Mouse (Mus musculus): Measurements from ENCODE around the gene Adh7.

Gene Adh7

GRCm38 (mm10) chr3:138224363-138224954 is 6.9 kb downstream of the Adh7 start:
- DNase-seq: no peak

- DNase-seq: no peak
These were observed 7.8 kb downstream of the Adh7 start for GRCm38 (mm10) chr3:138225331-138225730.

GRCm38 (mm10) chr3:138225853-138226252 is 8.3 kb downstream of the Adh7 start:
- peak in 1 of 2 experiments; percentile 45 for DNase-seq

- no peak for DNase-seq
These were observed 8.9 kb downstream of the Adh7 start for GRCm38 (mm10) chr3:138226476-138226875.

GRCm38 (mm10) chr3:138227082-138227481 is 9.5 kb downstream of the Adh7 start:
- DNase-seq: no peak

- DNase-seq: no peak
These were observed 10.2 kb downstream of the Adh7 start for GRCm38 (mm10) chr3:138227782-138228181.

DNA sequence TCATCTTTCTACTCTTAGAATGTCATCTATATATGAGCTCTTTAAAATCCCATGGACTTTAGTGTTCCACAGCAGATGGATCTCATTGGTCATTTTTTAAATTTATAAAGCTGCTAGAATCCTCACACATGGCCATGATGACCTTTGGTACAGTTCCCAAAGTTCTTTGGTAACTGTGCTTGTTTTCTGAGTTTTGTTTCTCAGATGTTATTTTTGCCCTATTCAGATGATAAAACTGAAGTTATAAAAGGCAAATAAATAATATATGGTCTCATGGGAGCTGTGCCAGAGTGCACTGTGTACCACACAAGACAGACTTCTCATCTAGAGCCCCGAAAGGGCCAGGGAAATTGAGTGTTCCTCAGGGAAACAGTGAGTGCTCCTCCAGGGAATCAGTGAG is 11.9 kb downstream of the Adh7 start:
- no peak for DNase-seq

DNA sequence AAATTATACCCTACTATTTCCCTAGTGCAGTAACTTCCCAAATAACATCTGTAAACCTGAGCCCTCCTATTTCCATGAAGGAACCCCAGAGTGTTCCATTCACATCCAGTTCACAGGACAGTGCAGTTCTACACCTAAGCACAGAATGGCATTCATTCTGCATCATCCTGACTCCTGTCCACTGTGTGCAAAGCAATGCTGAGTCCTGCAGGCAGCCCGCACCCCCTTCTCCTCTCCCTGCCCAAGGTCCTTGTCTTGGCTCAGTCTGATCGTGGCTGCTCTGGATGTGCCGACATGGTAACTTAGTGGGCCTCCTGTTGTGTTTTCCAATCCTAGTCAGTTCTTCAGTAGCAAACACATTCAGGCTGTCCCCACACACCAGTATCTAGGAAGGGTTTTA is 12.7 kb downstream of the Adh7 start:
- no peak for DNase-seq

DNA sequence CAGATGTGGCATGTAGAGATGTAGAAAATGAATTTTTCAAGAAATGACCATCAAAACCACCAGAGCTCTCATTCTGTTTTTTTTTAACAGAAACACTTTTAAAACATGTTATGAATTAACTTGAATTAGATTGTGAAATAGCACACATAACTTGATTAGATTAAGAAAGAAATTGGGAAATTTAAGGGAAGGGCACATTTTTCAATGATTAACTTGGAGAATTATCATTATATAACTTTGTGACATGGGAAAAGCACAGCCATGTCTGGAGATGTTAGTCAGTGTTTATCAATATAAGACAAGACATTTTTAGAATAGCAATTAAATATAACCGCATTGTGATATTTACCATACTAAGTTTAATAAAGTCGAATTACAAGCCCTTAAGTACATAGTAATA is 14.0 kb downstream of the Adh7 start:
- no peak for DNase-seq

- no peak for DNase-seq
These were observed 19.1 kb downstream of the Adh7 start for GRCm38 (mm10) chr3:138236546-138237163.

DNA sequence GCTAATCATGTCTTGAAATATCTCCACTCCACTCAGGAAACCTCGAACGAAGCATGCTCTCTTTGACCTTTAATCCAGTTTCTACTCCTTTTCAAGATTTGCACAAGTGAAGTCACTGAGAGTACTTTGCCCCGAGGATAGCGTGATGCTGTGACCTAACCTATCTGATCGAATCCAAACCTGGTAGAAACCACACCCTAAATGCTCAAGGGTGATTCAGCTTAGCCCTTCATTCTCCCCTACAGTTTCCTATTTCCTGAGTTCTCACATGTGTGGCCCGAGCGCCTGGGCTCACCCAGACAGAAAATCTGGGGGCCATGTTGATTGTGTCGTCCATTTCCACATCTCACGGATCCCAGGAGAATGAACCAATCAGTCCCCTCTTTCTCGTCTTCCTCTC is 20.5 kb downstream of the Adh7 start:
- DNase-seq: no peak

DNA sequence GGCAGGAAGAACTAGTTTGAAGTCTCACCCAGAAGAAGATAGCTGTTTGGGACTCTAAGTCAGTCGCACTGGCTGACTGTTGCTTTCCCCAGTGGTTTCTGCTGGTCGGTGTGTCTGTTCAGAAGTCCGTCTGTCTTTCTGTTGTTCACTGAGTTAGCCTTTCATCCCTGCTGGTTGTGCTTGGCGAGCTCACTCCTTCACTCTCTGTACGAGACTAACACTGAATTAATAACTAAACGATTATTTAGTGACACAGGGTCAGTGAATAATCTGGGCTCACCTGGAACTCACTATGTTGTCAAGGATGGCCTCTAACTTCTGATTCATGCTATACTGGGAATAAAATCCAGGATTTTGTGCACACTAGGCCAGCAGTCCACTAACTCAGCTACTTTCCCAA is 21.9 kb downstream of the Adh7 start:
- no peak for DNase-seq

DNA sequence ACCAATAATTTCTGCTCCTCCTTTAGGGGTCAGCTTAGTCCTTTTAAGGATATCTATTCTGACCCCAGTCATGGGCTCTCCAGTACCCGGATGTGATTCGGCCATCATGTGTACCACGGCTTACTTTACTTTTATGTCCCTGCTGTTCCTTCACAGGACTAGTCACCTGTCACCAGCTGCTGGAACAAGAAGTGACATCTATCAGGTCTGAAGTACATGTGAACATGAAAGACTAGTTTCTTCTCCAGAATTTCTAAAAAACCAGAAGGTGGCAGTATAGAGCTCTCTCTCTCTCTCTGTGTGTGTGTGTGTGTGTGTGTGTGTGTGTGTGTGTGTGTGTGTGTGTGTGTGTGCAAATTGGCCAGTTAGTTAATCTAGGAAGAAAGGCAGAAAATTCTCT is 22.9 kb downstream of the Adh7 start:
- no peak for DNase-seq

DNA sequence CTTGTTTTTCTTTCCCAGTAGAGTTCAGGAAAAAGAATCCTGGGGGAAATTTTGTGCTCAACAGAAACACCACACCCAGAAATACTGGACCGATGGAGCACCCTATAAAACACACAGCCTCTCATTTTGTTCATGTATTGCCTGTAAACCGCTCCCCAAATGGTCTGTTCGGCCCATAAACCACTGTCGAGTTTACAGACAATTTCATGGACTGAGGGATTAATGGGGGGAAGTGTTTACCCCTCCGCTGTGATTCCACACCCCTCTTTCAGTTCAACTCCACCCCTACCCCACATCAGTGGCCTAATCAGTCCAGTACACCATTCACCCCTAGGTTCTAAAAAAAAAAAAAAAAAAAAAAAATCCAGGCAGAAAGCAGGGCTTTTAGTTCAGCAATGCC is 23.4 kb downstream of the Adh7 start:
- no peak for DNase-seq

DNA sequence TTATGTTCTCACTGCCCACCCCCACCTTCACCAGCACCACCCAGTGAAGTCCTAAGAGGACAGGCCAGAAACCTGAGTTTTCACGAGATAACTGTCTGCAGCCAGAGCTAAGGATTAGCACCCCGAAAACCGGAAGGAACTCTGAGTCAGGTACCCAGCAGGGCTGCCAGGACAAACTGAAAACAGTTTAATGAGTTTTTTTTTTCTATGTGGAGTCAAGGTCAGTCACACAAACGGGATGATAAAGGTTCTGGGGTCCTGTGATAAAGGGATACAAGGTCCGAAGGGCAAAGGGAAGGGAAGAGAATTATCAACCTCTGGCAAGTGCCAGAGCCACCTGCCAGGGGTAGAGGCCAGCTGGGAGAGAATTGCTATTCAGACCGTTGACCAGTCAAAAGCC is 23.8 kb downstream of the Adh7 start:
- DNase-seq: no peak

DNA sequence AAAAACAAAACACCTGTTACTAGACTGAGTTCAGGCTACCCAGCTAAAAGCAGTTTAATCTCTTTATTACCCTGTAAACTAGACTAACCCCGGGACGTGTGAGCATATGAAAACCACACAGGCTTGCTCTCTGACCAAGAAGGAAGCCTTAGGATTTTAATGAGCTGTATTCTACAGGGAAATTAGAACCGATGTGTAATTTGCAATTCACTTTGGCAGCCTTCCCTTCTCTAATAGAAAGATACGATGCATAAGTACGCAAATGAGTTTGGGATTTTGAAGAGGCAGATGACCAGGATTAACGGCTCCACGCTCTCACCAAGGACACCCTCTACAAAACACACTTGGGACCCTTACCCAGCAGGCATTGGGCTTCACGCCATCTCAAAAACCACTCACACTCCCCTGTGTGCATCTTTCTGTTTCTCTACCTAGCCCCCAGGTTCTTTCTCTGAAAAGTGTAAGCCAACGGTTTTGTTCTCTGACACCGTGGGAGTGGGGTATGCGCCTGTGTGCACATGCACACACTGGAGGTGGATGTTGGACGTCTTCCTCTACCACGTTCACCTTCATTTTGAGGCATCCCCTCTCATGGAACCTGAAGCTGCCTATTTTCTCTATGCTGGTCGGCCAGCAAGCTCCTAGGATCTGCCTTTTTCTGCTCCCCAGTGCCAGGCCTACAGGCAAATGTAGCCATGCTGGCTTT is 24.6 kb downstream of the Adh7 start:
- DNase-seq: no peak

DNA sequence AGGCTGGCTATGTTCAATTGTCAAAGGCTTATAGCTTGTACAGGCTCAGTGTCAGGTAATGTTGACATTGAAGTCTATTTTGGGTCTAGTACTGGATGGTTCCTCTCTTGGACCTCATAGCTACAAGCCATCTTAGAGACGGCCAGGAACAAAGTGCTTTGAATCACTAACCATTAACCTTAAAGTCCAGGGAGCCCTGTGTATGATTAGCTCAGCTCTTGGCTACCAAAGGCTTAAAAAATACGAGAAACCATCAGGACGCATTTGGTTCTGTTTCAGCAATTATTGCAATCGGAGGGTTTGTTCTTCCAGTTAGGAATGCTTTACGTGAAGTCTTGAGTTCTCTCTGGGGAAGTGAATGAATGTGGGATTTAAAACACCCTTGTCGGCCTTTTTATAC is 25.4 kb downstream of the Adh7 start:
- no peak for DNase-seq

DNA sequence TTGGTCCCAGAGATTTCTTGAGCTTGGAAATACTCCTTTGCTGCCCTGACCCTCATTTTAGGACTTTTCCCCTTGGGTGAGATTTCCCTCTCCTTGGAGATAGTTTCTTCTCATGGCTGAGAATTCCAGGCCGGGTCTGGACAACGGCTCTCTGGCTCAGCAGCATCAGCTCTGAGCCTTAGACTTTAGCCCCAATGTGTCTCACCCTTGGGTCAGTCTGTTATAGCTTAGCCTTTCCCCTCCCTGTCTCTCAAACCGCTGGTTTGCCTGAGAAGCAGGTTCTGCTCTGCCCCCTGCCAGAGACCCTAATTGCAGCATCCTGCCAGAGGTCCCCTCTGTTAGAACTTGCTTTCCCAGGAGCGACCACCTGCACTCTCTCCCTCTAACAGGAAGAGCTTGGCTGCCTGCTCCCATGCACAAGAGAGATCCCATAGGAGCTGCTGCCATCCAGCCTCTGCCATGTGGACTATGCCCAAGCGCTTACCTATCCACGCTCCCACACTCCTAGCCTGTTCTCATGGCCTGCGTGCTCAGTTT is 26.8 kb downstream of the Adh7 start:
- DNase-seq: no peak

DNA sequence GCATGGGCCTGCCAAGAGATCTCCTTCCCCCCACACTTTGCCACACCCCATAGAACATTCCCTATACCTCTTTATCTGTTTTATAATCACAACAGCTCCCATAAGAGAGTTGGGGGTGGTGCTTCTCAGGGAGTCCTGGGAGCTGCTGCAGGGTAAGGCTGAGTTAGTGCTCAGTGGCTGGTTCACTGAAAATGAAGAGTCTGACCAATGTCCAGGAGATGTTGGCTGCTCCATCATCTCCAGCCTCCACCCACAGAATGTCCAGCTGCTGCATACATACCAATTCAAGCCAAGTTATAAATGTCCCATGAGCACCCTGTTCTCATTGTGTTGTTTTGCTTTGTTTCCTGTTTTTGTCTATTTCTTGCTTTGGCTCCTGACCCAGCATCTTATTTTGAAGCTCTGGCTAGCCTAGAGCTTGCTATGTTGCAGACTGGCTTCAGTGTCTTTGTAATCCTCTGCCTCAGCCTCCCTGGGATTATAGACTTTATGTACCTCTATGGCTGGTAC is 29.0 kb downstream of the Adh7 start:
- DNase-seq: no peak

GRCm38 (mm10) chr3:138247241-138247640 is 29.7 kb downstream of the Adh7 start:
- DNase-seq: no peak

DNA sequence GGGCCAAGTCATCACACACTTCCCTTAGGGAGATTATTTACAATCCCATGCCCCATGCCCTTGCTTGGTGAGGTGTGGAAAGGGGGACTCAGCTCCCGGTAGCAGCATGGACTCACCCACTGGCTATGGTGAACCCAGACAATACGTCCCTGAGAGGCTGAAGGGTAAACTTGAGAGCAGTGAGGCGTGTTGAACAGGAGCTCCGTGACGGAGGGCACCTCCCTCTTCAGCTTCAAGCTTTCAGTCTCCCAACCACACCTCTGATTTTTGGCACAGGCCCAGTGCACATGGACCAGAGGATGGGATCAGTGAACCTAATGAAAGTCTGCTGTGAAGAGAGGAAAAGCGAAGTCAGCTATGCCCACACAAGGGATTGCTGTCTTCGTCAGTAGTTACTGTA is 30.5 kb downstream of the Adh7 start:
- no peak for DNase-seq

DNA sequence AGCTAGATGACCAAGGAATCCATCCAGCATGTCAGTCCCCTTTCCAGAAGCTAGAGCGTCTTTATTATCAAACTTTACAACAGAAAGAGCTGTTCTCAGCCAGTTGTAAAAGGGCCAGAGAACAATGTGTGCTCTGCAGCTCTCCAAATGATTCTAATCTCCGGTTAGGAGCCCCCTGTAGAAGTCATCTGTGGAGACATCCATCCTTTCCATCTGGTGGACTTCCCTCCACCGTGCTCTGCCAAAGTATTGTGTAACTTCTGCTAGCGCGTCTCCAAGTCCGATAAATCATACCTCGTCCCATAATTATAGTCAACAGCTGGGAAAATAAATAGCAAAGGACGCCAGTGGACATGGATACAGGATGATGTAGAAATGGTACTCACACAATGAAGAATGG is 31.2 kb downstream of the Adh7 start:
- peak; percentile 42 to 62 for DNase-seq

- DNase-seq: no peak
These were observed 33.6 kb downstream of the Adh7 start for GRCm38 (mm10) chr3:138251156-138251555.

GRCm38 (mm10) chr3:138254205-138254604 is 36.6 kb downstream of the Adh7 start:
- no peak for DNase-seq

All from lung, adult 18-20 months (tissue).